Mouse (Mus musculus): ENCODE measurements around the gene Nelfb. TPM values are rescaled to one million over a fixed set of nuclear protein-coding genes. Genes with fewer than 3 reads are reported as not detected.

The Nelfb gene
- total RNA-seq, 4 experiments from 2014 or later: 20.8 to 28.3 (median 22.6) TPM

Other genes with a start within 250 kb of the Nelfb start
- gene Dph7, start 249.1 kb downstream of the Nelfb start, total RNA-seq (2022): 1 to 10 TPM; 3.8 to 4.3 (median 4.2) TPM
- 10 to 100 TPM; 33.0 to 39.9 (median 34.9) TPM for gene Mrpl41, start 236.4 kb downstream of the Nelfb start, total RNA-seq (2022)
- gene Pnpla7, start 235.5 kb downstream of the Nelfb start, total RNA-seq (2022): 10 to 100 TPM; 32.8 to 48.4 (median 40.4) TPM
- 1 to 10 TPM; 5.6 to 8.4 (median 7.2) TPM for gene Nsmf, start 157.1 kb downstream of the Nelfb start, total RNA-seq (2022)
- not detected for gene Entpd8, start 131.2 kb downstream of the Nelfb start, total RNA-seq (2022)
- gene Noxa1, start 116.3 kb downstream of the Nelfb start, total RNA-seq (2022): not detected
- 1 to 10 TPM; 3.0 to 7.1 (median 5.9) TPM for gene Nrarp, start 30.7 kb downstream of the Nelfb start, total RNA-seq (2022)
- gene Tor4a, start 14.6 kb downstream of the Nelfb start, total RNA-seq (2022): under 1 TPM; 0.48 to 0.92 (median 0.76) TPM
- not detected for gene Stpg3, start 3.1 kb upstream of the Nelfb start, total RNA-seq (2022)
- not detected for gene Fam166a, start 7.3 kb upstream of the Nelfb start, total RNA-seq (2022)
- gene Tubb4b, start 13.2 kb upstream of the Nelfb start, total RNA-seq (2022): 100 to 1,000 TPM; 228 to 239 (median 232) TPM
- not detected for gene Slc34a3, start 22.9 kb upstream of the Nelfb start, total RNA-seq (2022)
- not detected for gene Rnf224, start 25.3 kb upstream of the Nelfb start, total RNA-seq (2022)
- under 1 TPM; 0.36 to 0.87 (median 0.69) TPM for gene Rnf208, start 30.8 kb upstream of the Nelfb start, total RNA-seq (2022)
- not detected for gene Cysrt1, start 31.0 kb upstream of the Nelfb start, total RNA-seq (2022)
- 1 to 10 TPM in 2 of 4 experiments, under 1 TPM in 2; 0.54 to 1.8 (median 1.2) TPM for gene AL732309.1, start 35.4 kb upstream of the Nelfb start, total RNA-seq (2022)
- gene Tmem203, start 44.0 kb upstream of the Nelfb start, total RNA-seq (2022): 10 to 100 TPM; 11.7 to 14.1 (median 13.1) TPM
- 1 to 10 TPM; 2.0 to 5.3 (median 2.6) TPM for gene Tprn, start 51.1 kb upstream of the Nelfb start, total RNA-seq (2022)
- gene Ssna1, start 60.9 kb upstream of the Nelfb start, total RNA-seq (2022): 10 to 100 TPM; 29.0 to 36.4 (median 31.2) TPM
- 10 to 100 TPM; 30.4 to 33.4 (median 31.3) TPM for gene Anapc2, start 61.0 kb upstream of the Nelfb start, total RNA-seq (2022)
- not detected for gene Tmem210, start 76.7 kb upstream of the Nelfb start, total RNA-seq (2022)
- gene Lrrc26, start 78.4 kb upstream of the Nelfb start, total RNA-seq (2022): not detected
- gene Grin1, start 107.7 kb upstream of the Nelfb start, total RNA-seq (2022): not detected
- 10 to 100 TPM; 13.9 to 15.0 (median 14.4) TPM for gene Man1b1, start 120.8 kb upstream of the Nelfb start, total RNA-seq (2022)
- gene Dpp7, start 144.9 kb upstream of the Nelfb start, total RNA-seq (2022): 10 to 100 TPM; 12.8 to 20.3 (median 16.7) TPM
- gene Uap1l1, start 154.2 kb upstream of the Nelfb start, total RNA-seq (2022): 10 to 100 TPM in 1 of 4 experiments, 1 to 10 TPM in 3; 3.6 to 11.9 (median 4.8) TPM
- not detected for gene Sapcd2, start 160.8 kb upstream of the Nelfb start, total RNA-seq (2022)
- 1 to 10 TPM; 3.8 to 8.0 (median 6.2) TPM for gene Entpd2, start 184.4 kb upstream of the Nelfb start, total RNA-seq (2022)
- gene Npdc1, start 187.9 kb upstream of the Nelfb start, total RNA-seq (2022): 10 to 100 TPM; 12.6 to 19.9 (median 15.7) TPM
- not detected for gene Fut7, start 211.8 kb upstream of the Nelfb start, total RNA-seq (2022)
- 10 to 100 TPM; 14.6 to 19.4 (median 16.0) TPM for gene Abca2, start 217.2 kb upstream of the Nelfb start, total RNA-seq (2022)
- 1 to 10 TPM in 1 of 4 experiments, under 1 TPM in 2, not detected in 1; 0.64 to 1.1 (median 0.77) TPM for gene Clic3, start 245.3 kb upstream of the Nelfb start, total RNA-seq (2022)
- gene Paxx, start 249.6 kb upstream of the Nelfb start, total RNA-seq (2022): 10 to 100 TPM; 11.2 to 15.0 (median 14.9) TPM